Comparison of ENCODE assay signal across 9 mouse cellular contexts in genomic region chr14:25567245-25567644, GRCm38 (mm10).
DNase-seq lines count a peak whose midpoint lies in the region; ATAC-seq and TF ChIP-seq lines count a peak whose summit lies in the region.
"Had no signal": no experiment of that assay in that cellular context is flagged by ENCODE, and none has a peak within 500 bp of the region (broad histone marks: within the 10 kb centered on the region; RNA-seq: fewer than 3 reads in every experiment).

No protein-coding gene starts in this region.

- TF ChIP-seq EP300 in lung, postnatal 0 days (IDR thresholded peaks at IDR 0.05) = no peak

- WGBS in forebrain, postnatal 0 days = 62% methylated on average over 3 of the region's 3 CpGs
- 48% methylated on average over 3 of the region's 3 CpGs for WGBS in forebrain, embryonic 16.5 days
- WGBS in kidney, postnatal 0 days = 51% methylated on average over 3 of the region's 3 CpGs
- 40% methylated on average over 3 of the region's 3 CpGs for WGBS in lung, postnatal 0 days

- no peaks in the 10 kb centered on the region; the same call in 1 of the 2 replicates for H3K36me3 ChIP-seq in forebrain, postnatal 0 days (ENCODE audit: insufficient read depth)
- peaks cover 3% of the 10 kb centered on the region; the same call in 1 of the 2 replicates for H3K36me3 ChIP-seq in forebrain, embryonic 16.5 days (ENCODE audit: control insufficient read depth, insufficient read depth)
- peaks cover 11% of the 10 kb centered on the region for H3K36me3 ChIP-seq in kidney, postnatal 0 days (ENCODE audit: insufficient read depth, low read length)
- H3K36me3 ChIP-seq in lung, postnatal 0 days (ENCODE audit: insufficient read depth, low read length) = peaks cover under 1% of the 10 kb centered on the region; the same call in 1 of the 2 replicates

- H3K4me3 ChIP-seq in forebrain, postnatal 0 days (ENCODE audit: low read depth, low read length) = no peak overlapping the region
- no peak overlapping the region for H3K4me3 ChIP-seq in forebrain, embryonic 16.5 days (replicated peaks; ENCODE audit: low read length)
- H3K4me3 ChIP-seq in kidney, postnatal 0 days (replicated peaks; ENCODE audit: low read depth, low read length) = no peak overlapping the region
- H3K4me3 ChIP-seq in lung, postnatal 0 days (ENCODE audit: low read depth, low read length) = no peak overlapping the region
- H3K4me3 ChIP-seq: stomach, embryonic 15.5 days had no signal

- H3K9ac ChIP-seq in forebrain, postnatal 0 days = no peak overlapping the region
- H3K9ac ChIP-seq in forebrain, embryonic 16.5 days (replicated peaks; ENCODE audit: low read depth, low read length) = no peak overlapping the region
- no peak overlapping the region for H3K9ac ChIP-seq in kidney, postnatal 0 days (ENCODE audit: low read depth, low read length)
- H3K9ac ChIP-seq in lung, postnatal 0 days (replicated peaks; ENCODE audit: low read depth) = no peak overlapping the region
- H3K9ac ChIP-seq: stomach, embryonic 15.5 days had no signal

- no peak for ATAC-seq in forebrain, postnatal 0 days
- ATAC-seq in forebrain, embryonic 16.5 days = no peak
- no peak for ATAC-seq in kidney, postnatal 0 days (replicated peaks; ENCODE audit: low FRiP score, low read depth)
- 0 out of 2 replicates have a peak, but pooled peaks have one; percentile 35 for ATAC-seq in lung, postnatal 0 days

- DNase-seq in forebrain, postnatal 0 days = peak; percentile 59
- peak; percentile 66 for DNase-seq in urinary bladder, postnatal 25 days (ENCODE audit: low spot score)
- DNase-seq in urinary bladder, adult 2 months (ENCODE audit: low spot score) = no peak
- peak; percentile 68 for DNase-seq in embryo, embryonic 11 days
- peak; percentile 65 for DNase-seq in kidney, postnatal 0 days (ENCODE audit: low spot score)
- DNase-seq in lung, postnatal 0 days (ENCODE audit: low spot score) = peak; percentile 56
- DNase-seq in spleen, postnatal 36 days (ENCODE audit: low spot score in 2 of 2) = peak; percentile 65 to 66

- no peak overlapping the region for H3K27ac ChIP-seq in forebrain, postnatal 0 days (ENCODE audit: low read depth, low read length)
- no peak overlapping the region for H3K27ac ChIP-seq in forebrain, embryonic 16.5 days (ENCODE audit: low read length)
- no peak overlapping the region for H3K27ac ChIP-seq in kidney, postnatal 0 days
- H3K27ac ChIP-seq in lung, postnatal 0 days (ENCODE audit: low read length) = no peak overlapping the region
- H3K27ac ChIP-seq: stomach, embryonic 15.5 days had no signal

- no peaks in the 10 kb centered on the region for H3K27me3 ChIP-seq in forebrain, postnatal 0 days (ENCODE audit: insufficient read depth, low read length)
- H3K27me3 ChIP-seq in forebrain, embryonic 16.5 days (replicated peaks; ENCODE audit: control insufficient read depth, insufficient read depth, low read length) = no peaks in the 10 kb centered on the region
- no peaks in the 10 kb centered on the region for H3K27me3 ChIP-seq in kidney, postnatal 0 days (ENCODE audit: insufficient read depth, low read length)
- H3K27me3 ChIP-seq in lung, postnatal 0 days (replicated peaks; ENCODE audit: insufficient read depth, low read length) = no peaks in the 10 kb centered on the region
- H3K27me3 ChIP-seq: stomach, embryonic 15.5 days had no signal

- no peaks in the 10 kb centered on the region for H3K4me1 ChIP-seq in forebrain, postnatal 0 days (ENCODE audit: insufficient read depth)
- peaks cover 16% of the 10 kb centered on the region for H3K4me1 ChIP-seq in forebrain, embryonic 16.5 days (replicated peaks; ENCODE audit: control insufficient read depth, insufficient read depth, low read length)
- H3K4me1 ChIP-seq in kidney, postnatal 0 days (replicated peaks; ENCODE audit: insufficient read depth, low read length) = peaks cover 11% of the 10 kb centered on the region; the same call in 1 of the 2 replicates
- no peaks in the 10 kb centered on the region for H3K4me1 ChIP-seq in lung, postnatal 0 days (ENCODE audit: insufficient read depth, low read depth, low read length)

- no peak overlapping the region for H3K4me2 ChIP-seq in forebrain, postnatal 0 days (ENCODE audit: low read depth)
- no peak overlapping the region for H3K4me2 ChIP-seq in forebrain, embryonic 16.5 days (ENCODE audit: low read length)
- no peak overlapping the region for H3K4me2 ChIP-seq in kidney, postnatal 0 days (ENCODE audit: low read length)
- H3K4me2 ChIP-seq in lung, postnatal 0 days (replicated peaks; ENCODE audit: low read depth, low read length) = no peak overlapping the region
- H3K4me2 ChIP-seq: stomach, embryonic 15.5 days had no signal

- H3K9me3 ChIP-seq in forebrain, postnatal 0 days (ENCODE audit: low read length) = no peaks in the 10 kb centered on the region
- H3K9me3 ChIP-seq in forebrain, embryonic 16.5 days (ENCODE audit: control insufficient read depth, low read length) = no peaks in the 10 kb centered on the region
- no peaks in the 10 kb centered on the region for H3K9me3 ChIP-seq in kidney, postnatal 0 days (replicated peaks; ENCODE audit: low read length)
- H3K9me3 ChIP-seq in lung, postnatal 0 days (ENCODE audit: low read length) = no peaks in the 10 kb centered on the region
- H3K9me3 ChIP-seq: stomach, embryonic 15.5 days had no signal

- peak; percentile 69 for TF ChIP-seq CTCF in forebrain, postnatal 0 days (IDR thresholded peaks at IDR 0.05; ENCODE audit: low read depth)
- TF ChIP-seq CTCF in kidney, postnatal 0 days (IDR thresholded peaks at IDR 0.05; ENCODE audit: low read depth) = peak; percentile 79
- peak; percentile 83 for TF ChIP-seq CTCF in lung, postnatal 0 days (IDR thresholded peaks at IDR 0.05)
